Mouse (Mus musculus) layer of hippocampus, adult 8-10 months (tissue): ENCODE measurements around the gene Ccdc157. TPM values are rescaled to one million over a fixed set of nuclear protein-coding genes. Genes with fewer than 3 reads are reported as not detected.
"Not testable (repeated sequence)": the region's sequence is repeated elsewhere in the genome, so short reads cannot be mapped to it uniquely, and the experiment has no call there.

Experiments used
- DNase-seq, 2 experiments: peaks; one replicate each; pipeline ENCODE4 v3.0.0; 2022; ENCODE audit warnings: low spot score in 2 of 2
- total RNA-seq, 4 experiments: library from RNA; stranded (reverse); gene quantifications; 2 replicates each; pipeline ENCODE4 v1.2.4; 2022

Gene Ccdc157
- total RNA-seq: 10 to 100 TPM; 13.8 to 18.5 (median 15.4) TPM

GRCm38 (mm10) chr11:4159808-4160708 is at the start of gene Ccdc157, which contains the start of gene Sf3a1:
Gene Ccdc157 (minus strand): TSS chr11:4160293.
Gene Sf3a1 (plus strand): TSS chr11:4160350.
- DNase-seq: peak; percentile 90 to 91

GRCm38 (mm10) chr11:4209556-4209955 is 49.5 kb upstream of the Ccdc157 start:
- DNase-seq: no peak

- DNase-seq: no peak
Measured at GRCm38 (mm10) chr11:4207655-4208054, 47.6 kb upstream of the Ccdc157 start.

GRCm38 (mm10) chr11:4206563-4206962 is 46.5 kb upstream of the Ccdc157 start:
- no peak for DNase-seq

GRCm38 (mm10) chr11:4205951-4206350 is 45.9 kb upstream of the Ccdc157 start:
- no peak for DNase-seq

GRCm38 (mm10) chr11:4205097-4205655 is 45.1 kb upstream of the Ccdc157 start:
- DNase-seq: no peak

GRCm38 (mm10) chr11:4203705-4204074 is 43.6 kb upstream of the Ccdc157 start:
- DNase-seq: no peak

GRCm38 (mm10) chr11:4202995-4203704 is 43.1 kb upstream of the Ccdc157 start:
- DNase-seq: no peak

GRCm38 (mm10) chr11:4201981-4202700 is 42.0 kb upstream of the Ccdc157 start:
- no peak for DNase-seq

- no peak for DNase-seq
Measured at GRCm38 (mm10) chr11:4197691-4198090, 37.6 kb upstream of the Ccdc157 start.

GRCm38 (mm10) chr11:4196636-4197035 is 36.5 kb upstream of the Ccdc157 start:
- DNase-seq: no peak

- no peak for DNase-seq
Measured at GRCm38 (mm10) chr11:4195597-4196031, 35.5 kb upstream of the Ccdc157 start.

- no peak for DNase-seq
Measured at GRCm38 (mm10) chr11:4193420-4193819, 33.3 kb upstream of the Ccdc157 start.

- DNase-seq: no peak
Measured at GRCm38 (mm10) chr11:4192757-4193156, 32.7 kb upstream of the Ccdc157 start.

- no peak for DNase-seq
Measured at GRCm38 (mm10) chr11:4190677-4191076, 30.6 kb upstream of the Ccdc157 start.

GRCm38 (mm10) chr11:4189182-4189581 is 29.1 kb upstream of the Ccdc157 start:
- no peak for DNase-seq

GRCm38 (mm10) chr11:4187318-4187700 is 27.2 kb upstream of the Ccdc157 start:
- no peak for DNase-seq

- DNase-seq: peak; percentile 97
Measured at GRCm38 (mm10) chr11:4186486-4187317, 26.6 kb upstream of the Ccdc157 start, which contains the start of gene Tbc1d10a. Gene Tbc1d10a (plus strand): TSS chr11:4186789.

- DNase-seq: not testable (repeated sequence)
Measured at GRCm38 (mm10) chr11:4185480-4185879, 25.4 kb upstream of the Ccdc157 start.

- no peak for DNase-seq
Measured at GRCm38 (mm10) chr11:4184251-4184952, 24.3 kb upstream of the Ccdc157 start.
